Comparison of ENCODE assay signal across 22 mouse cellular contexts in the genomic region with DNA sequence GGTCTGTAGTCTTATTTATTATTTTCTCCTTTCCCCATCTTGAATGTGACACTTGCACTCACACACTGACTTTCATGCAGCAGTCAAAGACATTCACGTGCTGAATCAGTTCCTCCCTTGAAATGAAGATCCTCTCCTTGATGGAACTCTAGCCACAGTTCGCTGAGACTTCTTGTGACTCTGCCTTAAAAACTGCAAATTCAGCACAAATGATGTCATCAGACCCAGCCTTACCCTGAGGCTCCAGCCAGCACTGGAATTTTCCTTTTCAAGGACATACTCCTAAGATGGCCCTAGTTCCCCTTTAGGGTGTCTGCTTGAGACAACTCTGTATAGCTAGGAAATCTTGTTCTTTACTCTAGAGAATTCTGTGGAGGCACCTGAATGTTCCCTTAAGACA.
"Had no signal": no experiment of that assay in that cellular context is flagged by ENCODE, and none has a peak within 500 bp of the region (broad histone marks: within the 10 kb centered on the region; RNA-seq: fewer than 3 reads in every experiment).

No protein-coding gene starts in this region.

- H3K9ac ChIP-seq: heart, embryonic 12.5 days; hindbrain, embryonic 12.5 days; hindbrain, embryonic 14.5 days; intestine, embryonic 15.5 days; limb, embryonic 12.5 days; liver, embryonic 14.5 days had no signal

- H3K4me3 ChIP-seq: heart, embryonic 10.5 days; heart, embryonic 12.5 days; hindbrain, embryonic 10.5 days; hindbrain, embryonic 12.5 days; intestine, embryonic 15.5 days; layer of hippocampus, adult 2 months; left cerebral cortex, adult 2 months; limb, embryonic 10.5 days; limb, embryonic 12.5 days had no signal

- H3K27ac ChIP-seq: heart, embryonic 10.5 days; hindbrain, embryonic 10.5 days; hindbrain, embryonic 12.5 days; hindbrain, embryonic 14.5 days; intestine, embryonic 15.5 days; layer of hippocampus, adult 2 months; left cerebral cortex, adult 2 months; limb, embryonic 10.5 days; limb, embryonic 12.5 days; liver, embryonic 14.5 days had no signal

- H3K9me3 ChIP-seq: heart, embryonic 10.5 days; heart, embryonic 12.5 days; hindbrain, embryonic 10.5 days; hindbrain, embryonic 12.5 days; intestine, embryonic 15.5 days; limb, embryonic 10.5 days; limb, embryonic 12.5 days had no signal

- H3K36me3 ChIP-seq: heart, embryonic 10.5 days; heart, embryonic 12.5 days; hindbrain, embryonic 10.5 days; hindbrain, embryonic 12.5 days; intestine, embryonic 15.5 days; limb, embryonic 10.5 days; limb, embryonic 12.5 days had no signal

- DNase-seq: gastrocnemius, postnatal 10 days; gastrocnemius, postnatal 25 days; heart, adult 18-20 months; heart, postnatal 10 days; heart, postnatal 4 days; kidney, adult 18-20 months; kidney, adult 8-10 months; kidney, postnatal 10 days; kidney, postnatal 25 days; kidney, postnatal 4 days; liver had no signal

- H3K4me1 ChIP-seq: heart, embryonic 10.5 days; heart, embryonic 12.5 days; hindbrain, embryonic 10.5 days; hindbrain, embryonic 12.5 days; intestine, embryonic 15.5 days; limb, embryonic 10.5 days; limb, embryonic 12.5 days had no signal
